Mouse (Mus musculus): ENCODE measurements around the gene Ccnl2.
A peak's percentile ranks its signal among the peaks of the same experiment; 100 is the strongest.
"Not testable (repeated sequence)": the region's sequence is repeated elsewhere in the genome, so short reads cannot be mapped to it uniquely, and the experiment has no call there.

Gene Ccnl2

GRCm38 (mm10) chr4:155811929-155812664 is at the start of gene Ccnl2:
Gene Ccnl2 (plus strand): TSS chr4:155812489.
- DNase-seq = peak; percentile 95

GRCm38 (mm10) chr4:155769496-155769879 is 42.8 kb upstream of the Ccnl2 start:
- DNase-seq = no peak

- peak; percentile 86 for DNase-seq
Observed at GRCm38 (mm10) chr4:155769880-155770512, 42.3 kb upstream of the Ccnl2 start.

GRCm38 (mm10) chr4:155770626-155771025 is 41.7 kb upstream of the Ccnl2 start:
- no peak for DNase-seq

- DNase-seq = no peak
Observed at GRCm38 (mm10) chr4:155771706-155772105, 40.6 kb upstream of the Ccnl2 start.

- DNase-seq = no peak
Observed at GRCm38 (mm10) chr4:155772786-155773185, 39.5 kb upstream of the Ccnl2 start.

- DNase-seq = no peak
Observed at GRCm38 (mm10) chr4:155773335-155774078, 38.8 kb upstream of the Ccnl2 start.

- peak; percentile 92 for DNase-seq
Observed at GRCm38 (mm10) chr4:155774280-155774754, 38.0 kb upstream of the Ccnl2 start, which contains the start of gene Vwa1. Gene Vwa1 (minus strand): TSS chr4:155774698.

- peak; percentile 51 for DNase-seq
Observed at GRCm38 (mm10) chr4:155774971-155775740, 37.1 kb upstream of the Ccnl2 start.

GRCm38 (mm10) chr4:155775855-155776254 is 36.4 kb upstream of the Ccnl2 start:
- DNase-seq = no peak

GRCm38 (mm10) chr4:155776704-155777335 is 35.5 kb upstream of the Ccnl2 start:
- peak; percentile 49 for DNase-seq

- no peak for DNase-seq
Observed at GRCm38 (mm10) chr4:155777816-155778215, 34.5 kb upstream of the Ccnl2 start.

GRCm38 (mm10) chr4:155779498-155779897 is 32.8 kb upstream of the Ccnl2 start:
- no peak for DNase-seq

GRCm38 (mm10) chr4:155780895-155781294 is 31.4 kb upstream of the Ccnl2 start:
- no peak for DNase-seq

- DNase-seq = no peak
Observed at GRCm38 (mm10) chr4:155783486-155784080, 28.7 kb upstream of the Ccnl2 start.

- DNase-seq = peak; percentile 83
Observed at GRCm38 (mm10) chr4:155784081-155784701, 28.1 kb upstream of the Ccnl2 start.

GRCm38 (mm10) chr4:155785246-155785645 is 27.0 kb upstream of the Ccnl2 start:
- DNase-seq = no peak

- DNase-seq = peak; percentile 18
Observed at GRCm38 (mm10) chr4:155785819-155786218, 26.5 kb upstream of the Ccnl2 start, which contains the start of gene Tmem88b. Gene Tmem88b (minus strand): TSS chr4:155785874.

- DNase-seq = no peak
Observed at GRCm38 (mm10) chr4:155788300-155788699, 24.0 kb upstream of the Ccnl2 start.

GRCm38 (mm10) chr4:155788833-155789232 is 23.5 kb upstream of the Ccnl2 start:
- not testable (repeated sequence) for DNase-seq

- DNase-seq = no peak
Observed at GRCm38 (mm10) chr4:155790021-155790489, 22.2 kb upstream of the Ccnl2 start, which contains the start of gene Ankrd65. Gene Ankrd65 (plus strand): TSS chr4:155790439.

All from right cerebral cortex, adult 18-20 months (tissue).